Mouse (Mus musculus) liver, postnatal 0 days (tissue): ENCODE measurements around the gene Plekha6. TPM values are rescaled to one million over a fixed set of nuclear protein-coding genes. Genes with fewer than 3 reads are reported as not detected.

Source experiments
- ATAC-seq: fragments of 200-750 bp; cut with Nextera tagmentation; 2 replicates; pipeline ENCODE4 v1.8.0; 2017; ENCODE audit warnings: mild to moderate bottlenecking, moderate library complexity
- DNase-seq: peaks from one replicate; pipeline ENCODE4 v3.0.0-alpha.2; 2016
- H3K27ac ChIP-seq: fragments of 300-500 bp; sonication (generic); 2 replicates; pipeline ENCODE4 v1.5.1; 2014; ENCODE audit warnings: antibody characterized with exemption, moderate library complexity, mild to moderate bottlenecking, low read depth
- H3K27me3 ChIP-seq: fragments of 300-500 bp; sonication (generic); 2 replicates; pipeline ENCODE4 v1.6.1; 2014; ENCODE audit warnings: low read length, control low read depth, mixed read lengths; ENCODE audit not compliant: insufficient read depth
- H3K36me3 ChIP-seq: fragments of 300-500 bp; sonication (generic); replicated peaks from 2 replicates; pipeline ENCODE4 v1.6.1; 2014; ENCODE audit warnings: mild to moderate bottlenecking, control low read depth, low read length, moderate library complexity, mixed read lengths; ENCODE audit not compliant: insufficient read depth
- H3K4me1 ChIP-seq: fragments of 300-500 bp; sonication (generic); 2 replicates; pipeline ENCODE4 v1.6.1; 2014; ENCODE audit warnings: antibody characterized with exemption, mild to moderate bottlenecking, control low read depth; ENCODE audit not compliant: insufficient read depth
- H3K4me2 ChIP-seq: fragments of 300-500 bp; sonication (generic); 2 replicates; pipeline ENCODE4 v1.6.1; 2014; ENCODE audit warnings: low read depth, mild to moderate bottlenecking, low read length, moderate library complexity, mixed read lengths
- H3K4me3 ChIP-seq: fragments of 300-500 bp; sonication (generic); 2 replicates; pipeline ENCODE4 v1.5.1; 2014; ENCODE audit warnings: low read depth, low read length
- H3K9ac ChIP-seq: fragments of 300-500 bp; sonication (generic); replicated peaks from 2 replicates; pipeline ENCODE4 v1.6.1; 2014; ENCODE audit warnings: mild to moderate bottlenecking, moderate library complexity
- H3K9me3 ChIP-seq: fragments of 300-500 bp; sonication (generic); 2 replicates; pipeline ENCODE4 v1.6.1; 2016; ENCODE audit warnings: mild to moderate bottlenecking, control low read depth, low read length, mixed read lengths
- CTCF ChIP-seq: sonication (generic); IDR thresholded peaks from 2 replicates; pipeline ENCODE4 v1.5.1; 2016; ENCODE audit warnings: antibody characterized with exemption, low read depth
- EP300 ChIP-seq: IDR thresholded peaks from 2 replicates; pipeline ENCODE4 v1.6.1; 2016; ENCODE audit warnings: antibody characterized with exemption, low read depth, mild to moderate bottlenecking
- WGBS: fragments of 180-500 bp; shearing (Covaris S2); extraction: QIAGEN DNeasy Blood & Tissue Kit; methylation state at CpG from one replicate; pipeline ENCODE4 v1.1.7; 2014; ENCODE audit not compliant: insufficient replicate concordance; 5-methylcytosine and 5-hydroxymethylcytosine counted together
- polyA plus RNA-seq: library from polyadenylated mRNA; unstranded; fragments of >200 nt; fragmentation: Nextera tagmentation; extraction: Ambion mirVana; gene quantifications from 2 replicates; pipeline ENCODE4 v1.2.1, GENCODE M21; 2015

The Plekha6 gene
- polyA plus RNA-seq, 1 experiment from 2014 or later: 3.8 TPM

GRCm38 (mm10) chr1:133219106-133219505 is 55.1 kb downstream of the Plekha6 start:
- 54% methylated on average over 1 of the region's 1 CpGs for WGBS
- Histone ChIP-seq H3K9ac (no peak overlapping the region), H3K27me3 (peaks cover 2% of the 10 kb centered on the region; the same call in 1 of the 2 replicates), H3K4me3 (no peak overlapping the region), H3K27ac (no peak overlapping the region), H3K4me2 (no peak overlapping the region), H3K4me1 (peaks cover 2% of the 10 kb centered on the region), H3K36me3 (no peaks in the 10 kb centered on the region), H3K9me3 (no peaks in the 10 kb centered on the region)
- no peak for DNase-seq
- ATAC-seq: no peak
- TF ChIP-seq EP300: no peak
- no peak for TF ChIP-seq CTCF

DNA sequence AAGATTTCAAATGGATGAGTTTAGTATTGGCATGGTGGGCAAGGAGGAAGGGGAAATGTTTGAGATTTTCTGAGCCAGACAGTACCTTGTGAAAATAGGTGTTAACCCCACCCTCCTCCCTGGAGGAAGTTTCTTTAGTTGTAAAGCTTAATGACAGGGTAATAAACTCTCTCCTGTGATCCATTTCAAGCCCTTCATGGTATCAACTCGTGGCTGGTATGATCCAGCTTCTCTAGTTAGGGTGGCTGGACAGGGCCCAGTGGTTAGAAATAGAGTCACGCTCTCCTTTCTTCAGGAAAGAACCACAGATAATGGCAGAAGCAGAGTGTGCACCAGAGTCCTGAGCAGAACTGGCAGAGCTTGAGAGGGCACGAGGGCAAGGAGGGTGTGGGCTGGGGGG is 57.4 kb downstream of the Plekha6 start:
- Histone ChIP-seq H3K9me3 (no peaks in the 10 kb centered on the region), H3K27me3 (peaks cover 2% of the 10 kb centered on the region; the same call in 1 of the 2 replicates), H3K4me1 (peaks cover 8% of the 10 kb centered on the region), H3K4me3 (no peak overlapping the region), H3K9ac (no peak overlapping the region), H3K4me2 (no peak overlapping the region), H3K27ac (no peak overlapping the region), H3K36me3 (no peaks in the 10 kb centered on the region)
- 44% methylated on average over 3 of the region's 3 CpGs for WGBS
- DNase-seq: no peak
- ATAC-seq: no peak
- TF ChIP-seq CTCF: no peak
- no peak for TF ChIP-seq EP300

- peaks cover 2% of the 10 kb centered on the region; the same call in 1 of the 2 replicates for H3K27me3 ChIP-seq
- 38% methylated on average over 6 of the region's 6 CpGs for WGBS
- H3K9me3 ChIP-seq: no peaks in the 10 kb centered on the region
- no peak overlapping the region for H3K27ac ChIP-seq
- H3K36me3 ChIP-seq: no peaks in the 10 kb centered on the region
- ATAC-seq: peak; percentile 38
- peaks cover 17% of the 10 kb centered on the region for H3K4me1 ChIP-seq
- no peak for TF ChIP-seq EP300
- no peak for TF ChIP-seq CTCF
- H3K4me2 ChIP-seq: no peak overlapping the region
- H3K9ac ChIP-seq: no peak overlapping the region
- no peak overlapping the region for H3K4me3 ChIP-seq
- no peak for DNase-seq
Observed at GRCm38 (mm10) chr1:133222445-133222995, 58.5 kb downstream of the Plekha6 start.

DNA sequence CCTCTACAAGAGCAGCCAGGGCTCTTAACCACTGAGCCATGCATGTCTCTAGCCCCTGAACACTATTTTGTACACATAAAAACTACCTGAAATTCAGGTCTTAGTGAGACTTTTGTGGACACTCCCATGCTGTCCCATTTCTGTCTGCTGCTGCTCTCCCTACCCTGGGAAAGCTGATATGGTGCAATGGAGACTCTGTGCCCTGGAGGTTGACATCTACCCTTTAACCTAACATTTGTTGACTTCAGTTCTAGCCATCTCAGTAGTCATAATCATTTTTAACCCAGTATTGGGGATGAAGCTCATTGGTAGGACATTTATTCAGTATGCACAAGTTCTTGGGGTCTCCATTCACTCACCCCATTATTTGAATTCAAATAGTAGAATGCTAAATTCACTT is 60.7 kb downstream of the Plekha6 start:
- H3K4me3 ChIP-seq: no peak overlapping the region
- TF ChIP-seq CTCF (no peak), EP300 (no peak)
- no peaks in the 10 kb centered on the region for H3K9me3 ChIP-seq
- H3K9ac ChIP-seq: no peak overlapping the region
- H3K4me1 ChIP-seq: peaks cover 17% of the 10 kb centered on the region
- no peak overlapping the region for H3K27ac ChIP-seq
- H3K36me3 ChIP-seq: no peaks in the 10 kb centered on the region
- peaks cover 2% of the 10 kb centered on the region; the same call in 1 of the 2 replicates for H3K27me3 ChIP-seq
- no peak overlapping the region for H3K4me2 ChIP-seq
- DNase-seq (no peak), ATAC-seq (peak; percentile 52; the same call in 1 of the 2 replicates)

DNA sequence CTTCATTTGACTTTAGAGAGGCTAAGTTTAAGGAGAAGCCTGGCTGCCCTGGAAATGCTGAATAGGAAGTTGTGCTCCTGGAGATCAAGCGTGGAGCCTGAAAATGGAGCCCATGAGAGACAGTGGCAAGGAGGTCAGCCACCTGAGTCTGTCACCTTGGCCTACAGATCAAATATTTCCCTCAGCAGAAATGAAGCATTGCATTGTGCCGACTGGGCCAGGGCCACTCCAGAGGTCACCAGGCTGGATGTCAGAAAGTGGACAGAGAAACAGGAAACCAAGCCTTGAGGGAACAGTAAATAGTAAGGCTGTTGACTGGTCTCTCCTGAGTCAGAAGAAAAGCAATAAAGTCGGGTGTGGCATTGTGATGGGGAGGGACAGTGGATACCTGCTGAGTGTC is 61.1 kb downstream of the Plekha6 start:
- Histone ChIP-seq H3K9me3 (no peaks in the 10 kb centered on the region), H3K27ac (no peak overlapping the region), H3K27me3 (peaks cover 2% of the 10 kb centered on the region; the same call in 1 of the 2 replicates), H3K4me2 (no peak overlapping the region), H3K36me3 (no peaks in the 10 kb centered on the region), H3K9ac (no peak overlapping the region), H3K4me1 (peaks cover 17% of the 10 kb centered on the region), H3K4me3 (no peak overlapping the region)
- DNase-seq (no peak), ATAC-seq (0 out of 2 replicates have a peak, but pooled peaks have one; percentile 32)
- WGBS: 44% methylated on average over 3 of the region's 3 CpGs
- TF ChIP-seq CTCF (no peak), EP300 (no peak)

DNA sequence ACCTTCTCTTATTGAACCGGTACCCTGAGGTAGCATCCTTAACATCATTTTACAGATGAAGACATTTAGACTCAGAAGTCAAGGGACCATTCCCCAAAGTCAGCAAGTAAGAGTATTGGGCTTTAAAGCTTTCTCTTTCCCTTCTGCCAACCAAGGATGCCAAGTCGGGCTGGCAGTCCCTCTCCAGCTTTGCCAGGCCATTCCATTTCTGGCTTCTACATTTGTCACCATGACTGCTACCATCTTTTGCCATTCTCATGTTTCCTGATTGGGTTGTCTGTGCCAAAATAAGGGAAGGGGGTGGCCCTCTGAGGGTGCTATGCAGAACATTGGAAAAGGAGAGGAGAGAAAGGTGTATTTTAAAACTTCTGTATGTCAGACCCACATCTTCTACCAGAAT is 61.6 kb downstream of the Plekha6 start:
- no peak for TF ChIP-seq EP300
- Histone ChIP-seq H3K4me1 (peaks cover 17% of the 10 kb centered on the region), H3K27ac (no peak overlapping the region), H3K4me3 (no peak overlapping the region), H3K9me3 (no peaks in the 10 kb centered on the region), H3K9ac (no peak overlapping the region), H3K27me3 (peaks cover 2% of the 10 kb centered on the region; the same call in 1 of the 2 replicates), H3K36me3 (no peaks in the 10 kb centered on the region), H3K4me2 (no peak overlapping the region)
- no peak for ATAC-seq
- WGBS: 79% methylated on average over 2 of the region's 2 CpGs
- no peak for DNase-seq
